Mouse (Mus musculus): Measurements from ENCODE around the gene Kdm4b. TPM values are rescaled to one million over a fixed set of nuclear protein-coding genes. Genes with fewer than 3 reads are reported as not detected.

The Kdm4b gene
- 37.5 and 43.7 TPM in 2 replicates for polyA plus RNA-seq (2015; fragmentation: Nextera tagmentation; extraction: Ambion mirVana)

GRCm38 (mm10) chr17:56325450-56326152 is at the start of gene Kdm4b:
TSS of gene Kdm4b (plus strand) at chr17:56326062.

GRCm38 (mm10) chr17:56276643-56277566 is 49.0 kb upstream of the Kdm4b start, which contains the start of gene Ticam1:
TSS of gene Ticam1 (minus strand) at chr17:56276786.

GRCm38 (mm10) chr17:56292531-56293222 is 33.2 kb upstream of the Kdm4b start, which contains the start of gene Plin3:
TSS of gene Plin3 (minus strand) at chr17:56292873.

GRCm38 (mm10) chr17:56300186-56300585 is 25.7 kb upstream of the Kdm4b start, which contains the start of gene Arrdc5:
TSS of gene Arrdc5 (minus strand) at chr17:56300286.

GRCm38 (mm10) chr17:56303160-56303846 is 22.6 kb upstream of the Kdm4b start, which contains the start of gene Uhrf1:
TSS of gene Uhrf1 (plus strand) at chr17:56303321.

Small RNAs within 50 kb of the gene (microRNA-seq; reads per million reads assigned to microRNA genes)
- gene Mir6977, result 1.7 reads per million

Other genes with a start within 250 kb of the Kdm4b start
- 97.5 and 111 TPM in 2 replicates for gene Hdgfl2, start 246.4 kb upstream of the Kdm4b start, polyA plus RNA-seq (2015; fragmentation: Nextera tagmentation; extraction: Ambion mirVana)
- gene Plin4, start 216.3 kb upstream of the Kdm4b start, polyA plus RNA-seq (2015; fragmentation: Nextera tagmentation; extraction: Ambion mirVana), result 0.09 and 0.15 TPM in 2 replicates
- gene Plin5, start 208.5 kb upstream of the Kdm4b start, polyA plus RNA-seq (2015; fragmentation: Nextera tagmentation; extraction: Ambion mirVana), result 3.1 and 3.5 TPM in 2 replicates
- gene Lrg1, start 204.1 kb upstream of the Kdm4b start, polyA plus RNA-seq (2015; fragmentation: Nextera tagmentation; extraction: Ambion mirVana), result 0.37 and 1.8 TPM in 2 replicates
- 17.3 and 18.0 TPM in 2 replicates for gene Sema6b, start 185.7 kb upstream of the Kdm4b start, polyA plus RNA-seq (2015; fragmentation: Nextera tagmentation; extraction: Ambion mirVana)
- gene Tnfaip8l1, start 163.6 kb upstream of the Kdm4b start, polyA plus RNA-seq (2015; fragmentation: Nextera tagmentation; extraction: Ambion mirVana), result 7.9 and 9.2 TPM in 2 replicates
- 92.3 and 100 TPM in 2 replicates for gene Mydgf, start 142.1 kb upstream of the Kdm4b start, polyA plus RNA-seq (2015; fragmentation: Nextera tagmentation; extraction: Ambion mirVana)
- gene Dpp9, start 107.2 kb upstream of the Kdm4b start, polyA plus RNA-seq (2015; fragmentation: Nextera tagmentation; extraction: Ambion mirVana), result 18.7 and 21.4 TPM in 2 replicates
- 14.0 and 16.3 TPM in 2 replicates for gene Fem1a, start 69.3 kb upstream of the Kdm4b start, polyA plus RNA-seq (2015; fragmentation: Nextera tagmentation; extraction: Ambion mirVana)
- gene Ticam1, start 49.3 kb upstream of the Kdm4b start, polyA plus RNA-seq (2015; fragmentation: Nextera tagmentation; extraction: Ambion mirVana), result 1.3 and 1.8 TPM in 2 replicates
- gene Plin3, start 33.2 kb upstream of the Kdm4b start, polyA plus RNA-seq (2015; fragmentation: Nextera tagmentation; extraction: Ambion mirVana), result 16.5 and 18.8 TPM in 2 replicates
- not detected in 2 replicates for gene Arrdc5, start 25.8 kb upstream of the Kdm4b start, polyA plus RNA-seq (2015; fragmentation: Nextera tagmentation; extraction: Ambion mirVana)
- 6.1 and 7.9 TPM in 2 replicates for gene Uhrf1, start 22.7 kb upstream of the Kdm4b start, polyA plus RNA-seq (2015; fragmentation: Nextera tagmentation; extraction: Ambion mirVana)
- gene Ptprs, start 150.4 kb downstream of the Kdm4b start, polyA plus RNA-seq (2015; fragmentation: Nextera tagmentation; extraction: Ambion mirVana), result 159 and 196 TPM in 2 replicates
- gene Znrf4, start 186.4 kb downstream of the Kdm4b start, polyA plus RNA-seq (2015; fragmentation: Nextera tagmentation; extraction: Ambion mirVana), result not detected in 2 replicates
- 0.36 and 0.84 TPM in 2 replicates for gene Gm20219, start 228.3 kb downstream of the Kdm4b start, polyA plus RNA-seq (2015; fragmentation: Nextera tagmentation; extraction: Ambion mirVana)

All from neural tube, postnatal 0 days (tissue).